Mouse (Mus musculus) limb, embryonic 10.5 days (tissue): ENCODE measurements around the gene Elk3. TPM values are rescaled to one million over a fixed set of nuclear protein-coding genes. Genes with fewer than 3 reads are reported as not detected.

ENCODE experiments used
- DNase-seq: peaks from one replicate; pipeline ENCODE4 v3.0.0-alpha.2; 2017; ENCODE audit warnings: low spot score
- H3K27ac ChIP-seq: fragments of 300-500 bp; sonication (generic); 2 replicates; pipeline ENCODE4 v1.5.1; 2016; ENCODE audit warnings: mild to moderate bottlenecking
- H3K27me3 ChIP-seq: fragments of 300-500 bp; sonication (generic); 2 replicates; pipeline ENCODE4 v1.6.1; 2016; ENCODE audit warnings: low read depth, mild to moderate bottlenecking; ENCODE audit not compliant: poor library complexity, severe bottlenecking
- H3K36me3 ChIP-seq: fragments of 300-500 bp; sonication (generic); 2 replicates; pipeline ENCODE4 v1.6.1; 2016; ENCODE audit warnings: mild to moderate bottlenecking, moderate library complexity
- H3K4me1 ChIP-seq: fragments of 300-500 bp; sonication (generic); 2 replicates; pipeline ENCODE4 v1.6.1; 2016
- H3K4me3 ChIP-seq: fragments of 300-500 bp; sonication (generic); 2 replicates; pipeline ENCODE4 v1.5.1; 2016; ENCODE audit warnings: mild to moderate bottlenecking, moderate library complexity
- H3K9me3 ChIP-seq: fragments of 300-500 bp; sonication (generic); replicated peaks from 2 replicates; pipeline ENCODE4 v1.6.1; 2016; ENCODE audit warnings: mild to moderate bottlenecking
- WGBS: fragments of 180-500 bp; shearing (Covaris S2); methylation state at CpG from one replicate; pipeline ENCODE4 v1.1.7; 2016; 5-methylcytosine and 5-hydroxymethylcytosine counted together
- polyA plus RNA-seq: library from polyadenylated mRNA; unstranded; fragments of >200 nt; fragmentation: Nextera tagmentation; extraction: Ambion mirVana; gene quantifications from 2 replicates; pipeline ENCODE4 v1.2.1, GENCODE M21; 2016

Elk3 gene
- polyA plus RNA-seq, 1 experiment from 2014 or later = 36.0 TPM

DNA sequence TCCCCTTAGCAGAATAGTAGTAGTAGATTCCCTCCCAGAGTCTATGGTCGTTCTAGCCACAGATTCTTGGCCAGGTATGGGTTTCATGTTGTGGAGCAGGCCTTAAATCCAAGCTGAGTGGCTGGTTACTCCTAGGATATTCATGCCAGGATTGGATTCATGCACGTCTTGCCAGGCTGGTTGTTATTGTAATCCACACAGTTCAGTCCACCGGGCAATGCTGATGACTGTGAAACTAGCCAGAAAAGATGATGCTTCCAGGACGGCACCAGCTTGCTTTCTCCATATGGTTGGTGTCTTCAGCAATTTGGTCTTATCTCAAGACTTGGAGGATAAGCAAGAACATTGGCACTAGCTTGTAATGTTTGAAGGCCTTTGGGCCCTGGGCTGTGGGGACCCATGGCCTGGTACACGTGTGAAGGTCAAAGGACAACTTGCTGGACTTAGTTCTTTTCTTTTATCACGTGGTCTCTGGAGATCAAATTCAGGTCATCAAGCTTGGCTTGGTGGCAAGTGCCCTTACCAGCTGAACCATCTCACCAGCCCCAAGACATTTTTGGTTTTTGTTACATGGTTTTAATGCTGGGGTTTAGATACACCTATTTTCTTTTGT is 109.0 kb downstream of the Elk3 start:
- H3K4me1 ChIP-seq = no peaks in the 10 kb centered on the region
- DNase-seq = no peak
- WGBS = 90% methylated on average over 6 of the region's 6 CpGs
- no peak overlapping the region for H3K4me3 ChIP-seq
- H3K36me3 ChIP-seq = peaks cover 11% of the 10 kb centered on the region
- no peaks in the 10 kb centered on the region for H3K9me3 ChIP-seq
- no peaks in the 10 kb centered on the region for H3K27me3 ChIP-seq
- no peak overlapping the region for H3K27ac ChIP-seq

DNA sequence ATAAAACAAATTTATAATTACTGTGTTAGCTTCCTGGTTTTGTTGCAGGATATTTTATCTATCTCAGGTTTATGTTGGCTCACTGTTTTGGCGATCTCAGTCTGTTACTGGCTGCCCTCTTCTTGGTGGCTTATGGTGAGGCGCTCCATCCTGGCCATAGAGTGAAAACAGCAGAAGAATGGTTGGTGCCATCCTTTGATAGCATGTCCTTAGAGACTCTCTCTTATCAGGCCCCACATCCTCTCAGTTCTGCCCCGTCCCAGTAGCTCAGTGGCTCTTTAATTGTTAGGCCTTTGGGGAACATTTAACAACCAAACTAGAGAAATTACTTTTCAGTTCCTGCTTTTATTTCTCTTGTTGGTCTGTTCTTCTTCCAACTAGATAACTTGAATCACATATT is 112.0 kb downstream of the Elk3 start:
- H3K27me3 ChIP-seq = no peaks in the 10 kb centered on the region
- 90% methylated on average over 3 of the region's 3 CpGs for WGBS
- peaks cover 11% of the 10 kb centered on the region for H3K36me3 ChIP-seq
- no peak overlapping the region for H3K27ac ChIP-seq
- DNase-seq = no peak
- H3K4me3 ChIP-seq = no peak overlapping the region
- H3K9me3 ChIP-seq = no peaks in the 10 kb centered on the region
- peaks cover 15% of the 10 kb centered on the region for H3K4me1 ChIP-seq

Other genes with a start within 250 kb of the Elk3 start
- gene Cfap54, start 229.5 kb downstream of the Elk3 start, polyA plus RNA-seq = 0.08 and 0.15 TPM in 2 replicates
- gene Cdk17, start 150.3 kb downstream of the Elk3 start, polyA plus RNA-seq = 13.9 and 15.4 TPM in 2 replicates
- 147 and 157 TPM in 2 replicates for gene Lta4h, start 142.3 kb upstream of the Elk3 start, polyA plus RNA-seq
- 0.04 and 0.48 TPM in 2 replicates for gene Hal, start 177.6 kb upstream of the Elk3 start, polyA plus RNA-seq
- gene Amdhd1, start 228.9 kb upstream of the Elk3 start, polyA plus RNA-seq = 0.19 and 0.36 TPM in 2 replicates
- gene Ccdc38, start 229.5 kb upstream of the Elk3 start, polyA plus RNA-seq = 0.28 and 0.41 TPM in 2 replicates